Mouse (Mus musculus) liver, embryonic 14.5 days (tissue): ENCODE measurements around the gene Ctnnd1. TPM values are rescaled to one million over a fixed set of nuclear protein-coding genes. Genes with fewer than 3 reads are reported as not detected.

Source experiments
- ATAC-seq: fragments of 200-750 bp; cut with Nextera tagmentation; 2 replicates; pipeline ENCODE4 v1.8.0; 2017; ENCODE audit warnings: moderate number of reproducible peaks, mild to moderate bottlenecking, moderate library complexity; ENCODE audit not compliant: insufficient read depth
- DNase-seq, 3 experiments: peaks; one replicate each; pipeline ENCODE4 v3.0.0-alpha.2; 2012 to 2013; ENCODE audit warnings: low read depth in 3 of 3, low spot score in 3 of 3
- H3K27ac ChIP-seq: fragments of 300-500 bp; sonication (generic); 2 replicates; pipeline ENCODE4 v1.5.1; 2014; ENCODE audit warnings: moderate library complexity, mild to moderate bottlenecking, control low read depth, inconsistent platforms
- H3K27me3 ChIP-seq: fragments of 300-500 bp; sonication (generic); 2 replicates; pipeline ENCODE4 v1.6.1; 2014; ENCODE audit warnings: mild to moderate bottlenecking, low read length, moderate library complexity; ENCODE audit not compliant: control insufficient read depth, insufficient read depth
- H3K36me3 ChIP-seq: fragments of 300-500 bp; sonication (generic); replicated peaks from 2 replicates; pipeline ENCODE4 v1.6.1; 2014; ENCODE audit warnings: low read depth; ENCODE audit not compliant: control insufficient read depth, insufficient read depth
- H3K4me1 ChIP-seq, 2 experiments: fragments of 200-500 bp in 1 of 2; fragments of 300-500 bp in 1 of 2; sonication (generic) in 1 of 2; replicated peaks; 2 replicates each; pipeline ENCODE4 v1.6.1; 2012 to 2014; ENCODE audit warnings: antibody characterized with exemption in 1 of 2, inconsistent platforms in 1 of 2, low read length in 1 of 2; ENCODE audit not compliant: control insufficient read depth in 2 of 2, insufficient read depth in 2 of 2
- H3K4me2 ChIP-seq: fragments of 300-500 bp; sonication (generic); 2 replicates; pipeline ENCODE4 v1.6.1; 2014; ENCODE audit warnings: low read depth, mild to moderate bottlenecking, control low read depth, moderate library complexity
- H3K4me3 ChIP-seq, 2 experiments: fragments of 200-500 bp in 1 of 2; fragments of 300-500 bp in 1 of 2; sonication (generic) in 1 of 2; 2 replicates each; pipeline ENCODE4 v1.5.1; 2012 to 2014; ENCODE audit warnings: low read depth in 2 of 2, low read length in 2 of 2, mild to moderate bottlenecking in 2 of 2, control low read depth in 1 of 2, inconsistent platforms in 1 of 2, moderate library complexity in 1 of 2; ENCODE audit not compliant: insufficient read depth in 1 of 2
- H3K9ac ChIP-seq: fragments of 300-500 bp; sonication (generic); replicated peaks from 2 replicates; pipeline ENCODE4 v1.6.1; 2014; ENCODE audit warnings: mild to moderate bottlenecking, control low read depth, moderate library complexity
- H3K9me3 ChIP-seq: fragments of 300-500 bp; sonication (generic); 2 replicates; pipeline ENCODE4 v1.6.1; 2016; ENCODE audit warnings: low read length, mixed read lengths; ENCODE audit not compliant: control insufficient read depth
- CTCF ChIP-seq: IDR thresholded peaks from 2 replicates; pipeline ENCODE4 v1.5.1; 2016; ENCODE audit warnings: antibody characterized with exemption, low read depth, control low read depth
- EP300 ChIP-seq: IDR thresholded peaks from 2 replicates; pipeline ENCODE4 v1.6.1; 2016; ENCODE audit warnings: antibody characterized with exemption, low read depth
- WGBS: fragments of 180-500 bp; shearing (Covaris S2); extraction: QIAGEN DNeasy Blood & Tissue Kit; methylation state at CpG from one replicate; pipeline ENCODE4 v1.1.7; 2014; ENCODE audit not compliant: insufficient replicate concordance; 5-methylcytosine and 5-hydroxymethylcytosine counted together
- polyA plus RNA-seq, 2 experiments: library from polyadenylated mRNA; depleted of rRNA in 1 of 2; stranded (reverse) in 1 of 2; unstranded in 1 of 2; fragments of >200 nt; fragmentation: Nextera tagmentation in 1 of 2; extraction: Ambion mirVana in 1 of 2; gene quantifications; 2 replicates each; pipeline versions ENCODE4 v1.2.1 to v1.2.3; 2012 to 2014

Ctnnd1 gene
- polyA plus RNA-seq, 2 experiments, result 8.5 to 16.0 TPM

DNA sequence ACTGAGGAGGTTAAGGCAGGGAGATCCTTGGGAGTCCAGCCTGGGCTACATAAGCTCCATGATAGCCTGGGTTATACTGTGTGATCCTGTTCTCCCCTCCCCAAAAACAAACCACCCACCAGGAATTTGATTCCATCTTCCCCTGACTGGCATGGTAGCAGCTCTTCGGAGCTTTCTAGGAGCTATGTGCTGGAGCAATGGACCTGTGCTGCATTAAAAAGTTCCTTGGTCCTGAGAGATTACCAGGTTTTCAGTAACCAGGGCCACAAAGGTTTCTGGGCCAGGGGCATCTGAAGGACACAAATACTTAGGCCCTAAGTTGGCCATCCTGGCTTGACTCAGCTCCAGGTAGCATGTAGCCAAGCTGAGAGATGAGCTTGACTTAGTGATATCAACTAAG, 18.6 kb downstream of the Ctnnd1 start:
- ATAC-seq (no peak), DNase-seq (no peak)
- Histone ChIP-seq H3K9me3 (no peaks in the 10 kb centered on the region), H3K36me3 (no peaks in the 10 kb centered on the region), H3K4me2 (no peak overlapping the region), H3K27me3 (no peaks in the 10 kb centered on the region), H3K4me3 (no peak overlapping the region), H3K4me1 (peaks cover 14 to 39% of the 10 kb centered on the region in 2 experiments), H3K9ac (no peak overlapping the region), H3K27ac (no peak overlapping the region)
- TF ChIP-seq CTCF (no peak), EP300 (no peak)
- 77% methylated on average over 1 of the region's 1 CpGs for WGBS

DNA sequence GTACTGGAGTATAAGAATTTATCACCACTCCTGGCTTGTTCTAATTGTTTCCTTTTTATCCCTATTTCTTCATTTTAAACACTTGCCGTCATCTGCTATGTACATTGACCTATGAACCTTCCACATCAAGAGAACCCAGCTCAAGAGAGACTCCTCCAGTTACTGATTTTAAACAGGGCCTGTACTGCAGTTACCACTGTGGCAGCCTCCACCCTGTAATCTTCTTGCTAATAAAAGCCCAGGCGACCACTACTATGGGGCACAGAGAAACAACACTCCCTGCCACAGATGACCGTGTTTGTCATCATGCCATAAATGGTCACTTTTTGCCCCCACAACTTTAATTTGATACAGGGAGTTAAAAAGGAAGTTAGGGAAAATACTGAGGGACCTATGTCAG, 23.5 kb downstream of the Ctnnd1 start:
- ATAC-seq (no peak), DNase-seq (no peak)
- H3K9ac ChIP-seq, result no peak overlapping the region
- H3K27ac ChIP-seq, result no peak overlapping the region
- H3K27me3 ChIP-seq, result no peaks in the 10 kb centered on the region
- no peaks in the 10 kb centered on the region for H3K9me3 ChIP-seq
- no peak overlapping the region for H3K4me2 ChIP-seq
- peaks cover 3 to 24% of the 10 kb centered on the region in 2 experiments for H3K4me1 ChIP-seq
- no peaks in the 10 kb centered on the region; the same call in 1 of the 2 replicates for H3K36me3 ChIP-seq
- WGBS, result 65% methylated on average over 3 of the region's 3 CpGs
- no peak for TF ChIP-seq EP300
- TF ChIP-seq CTCF, result no peak
- no peak overlapping the region for H3K4me3 ChIP-seq

DNA sequence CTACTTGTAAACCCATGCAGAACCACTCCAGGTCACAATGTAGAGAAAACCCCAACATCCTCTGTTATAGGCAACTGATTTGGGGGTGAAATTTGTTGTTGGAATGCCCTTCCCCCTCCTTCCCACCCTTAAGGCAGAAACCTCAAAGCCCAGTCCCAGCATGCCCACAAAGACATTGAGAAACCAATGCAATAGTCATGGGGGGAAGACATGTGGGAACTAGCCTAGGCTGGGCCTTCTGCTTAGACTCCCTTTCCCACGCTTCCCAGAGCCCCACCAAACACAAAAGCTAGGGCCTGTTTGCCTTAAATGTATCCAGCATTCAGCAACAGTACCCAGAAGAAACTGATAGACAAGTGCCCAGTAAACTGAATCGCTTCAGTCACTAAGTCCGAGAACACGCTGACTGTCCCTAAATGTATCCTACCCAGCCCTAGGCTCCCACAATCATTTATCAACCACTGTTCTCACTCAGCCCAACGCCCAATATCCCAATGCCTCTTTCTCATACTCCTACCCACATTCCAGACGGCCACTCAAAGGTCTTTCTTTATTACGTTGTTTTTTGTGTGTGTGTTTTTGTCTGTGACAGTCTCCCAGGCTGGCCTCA, 24.1 kb downstream of the Ctnnd1 start:
- whole genome bisulfite sequencing, result 72% methylated on average over 7 of the region's 7 CpGs
- peaks cover 3 to 23% of the 10 kb centered on the region in 2 experiments for H3K4me1 ChIP-seq
- no peak overlapping the region for H3K4me2 ChIP-seq

GRCm38 (mm10) chr2:84624201-84624600, 26.4 kb downstream of the Ctnnd1 start:
- WGBS, result 88% methylated on average over 17 of the region's 17 CpGs
- no peak overlapping the region for H3K9ac ChIP-seq
- no peaks in the 10 kb centered on the region for H3K9me3 ChIP-seq
- H3K36me3 ChIP-seq, result peaks cover 12% of the 10 kb centered on the region
- H3K4me1 ChIP-seq, result peaks cover 3 to 23% of the 10 kb centered on the region in 2 experiments
- no peak overlapping the region for H3K4me2 ChIP-seq
- ATAC-seq (no peak), DNase-seq (no peak)
- no peak for TF ChIP-seq CTCF
- TF ChIP-seq EP300, result no peak
- H3K27me3 ChIP-seq, result no peaks in the 10 kb centered on the region
- no peak overlapping the region for H3K27ac ChIP-seq
- no peak overlapping the region for H3K4me3 ChIP-seq

More for the DNA sequence above, 24.1 kb downstream of the Ctnnd1 start:
- H3K36me3 ChIP-seq, result no peaks in the 10 kb centered on the region; the same call in 1 of the 2 replicates
- no peak overlapping the region for H3K4me3 ChIP-seq
- no peak overlapping the region for H3K9ac ChIP-seq
- ATAC-seq (no peak), DNase-seq (no peak)
- TF ChIP-seq CTCF, result no peak
- no peak for TF ChIP-seq EP300
- no peak overlapping the region for H3K27ac ChIP-seq
- H3K27me3 ChIP-seq, result no peaks in the 10 kb centered on the region
- no peaks in the 10 kb centered on the region for H3K9me3 ChIP-seq

DNA sequence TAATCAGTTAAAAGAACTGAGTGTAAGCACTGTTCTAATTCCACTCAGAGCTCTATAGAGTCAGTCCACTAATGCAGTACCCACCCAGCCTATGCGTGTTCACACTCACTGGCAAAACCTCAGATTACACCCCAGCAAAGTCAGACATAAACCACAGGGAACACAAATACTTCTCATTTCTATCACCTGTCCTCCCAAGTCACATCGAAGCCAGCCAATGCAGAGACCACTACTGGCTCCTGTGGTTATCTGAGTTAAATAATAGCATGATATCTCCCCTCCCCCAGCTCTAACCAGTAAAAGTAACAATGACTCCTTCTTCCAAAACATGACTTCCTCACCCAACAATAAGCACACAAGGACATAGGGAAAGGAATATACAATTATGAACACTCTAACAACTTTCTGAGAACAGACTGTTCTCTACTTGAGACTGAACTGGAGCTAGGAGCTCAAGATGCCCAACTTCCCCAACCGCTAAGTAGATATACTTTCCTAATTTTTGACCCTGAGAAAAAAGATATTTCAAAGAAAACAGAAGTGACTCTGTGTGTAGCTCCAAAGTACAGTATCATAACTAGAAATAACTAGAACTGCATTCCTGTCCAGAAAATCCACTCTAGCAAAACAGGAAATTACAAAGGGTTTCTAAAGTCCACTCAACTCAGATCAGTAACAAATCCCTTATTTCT, 27.0 kb downstream of the Ctnnd1 start:
- 44% methylated on average over 3 of the region's 3 CpGs for WGBS
- Histone ChIP-seq H3K27ac (no peak overlapping the region), H3K4me2 (no peak overlapping the region), H3K36me3 (peaks cover 12% of the 10 kb centered on the region), H3K4me1 (peaks cover 3 to 26% of the 10 kb centered on the region in 2 experiments), H3K27me3 (no peaks in the 10 kb centered on the region), H3K4me3 (no peak overlapping the region), H3K9ac (no peak overlapping the region), H3K9me3 (no peaks in the 10 kb centered on the region)
- no peak for DNase-seq
- TF ChIP-seq EP300, result no peak
- no peak for TF ChIP-seq CTCF
- no peak for ATAC-seq
